Mouse (Mus musculus) heart, adult 2 months (tissue): Measurements from ENCODE around the gene Cd59b. TPM values are rescaled to one million over a fixed set of nuclear protein-coding genes. Genes with fewer than 3 reads are reported as not detected.

Experiments used
- DNase-seq, 2 experiments: peaks; one replicate each; pipeline ENCODE4 v3.0.0; 2021
- H3K27ac ChIP-seq: fragments of 200-600 bp; 2 replicates; pipeline ENCODE4 v1.8.1; 2022
- H3K27me3 ChIP-seq: fragments of 200-500 bp; 2 replicates; pipeline ENCODE4 v1.6.1; 2012; ENCODE audit warnings: mild to moderate bottlenecking, low read length, inconsistent platforms, mixed read lengths; ENCODE audit not compliant: control insufficient read depth, insufficient read depth
- H3K36me3 ChIP-seq: fragments of 200-500 bp; 2 replicates; pipeline ENCODE4 v1.6.1; 2012; ENCODE audit warnings: low read length, inconsistent platforms; ENCODE audit not compliant: control insufficient read depth, insufficient read depth
- H3K4me1 ChIP-seq: fragments of 200-500 bp; 2 replicates; pipeline ENCODE4 v1.6.1; 2011; ENCODE audit warnings: low read length; ENCODE audit not compliant: control insufficient read depth, insufficient read depth
- H3K4me3 ChIP-seq: fragments of 200-600 bp; 2 replicates; pipeline ENCODE4 v1.8.1; 2022
- H3K79me2 ChIP-seq: fragments of 200-500 bp; replicated peaks from 2 replicates; pipeline ENCODE4 v1.6.1; 2012; ENCODE audit warnings: mild to moderate bottlenecking, inconsistent platforms, low read length, moderate library complexity, mixed read lengths; ENCODE audit not compliant: control insufficient read depth, insufficient read depth
- H3K9ac ChIP-seq: fragments of 200-500 bp; 2 replicates; pipeline ENCODE4 v1.6.1; 2012; ENCODE audit warnings: low read depth, mild to moderate bottlenecking, control low read depth, inconsistent platforms, low read length, mixed read lengths
- CTCF ChIP-seq: fragments of 200-600 bp; IDR thresholded peaks from 2 replicates; pipeline ENCODE4 v1.8.1; 2022; ENCODE audit warnings: antibody characterized with exemption, mild to moderate bottlenecking, moderate library complexity
- EP300 ChIP-seq: fragments of 200-500 bp; IDR thresholded peaks from 2 replicates; pipeline ENCODE4 v1.6.1; 2011; ENCODE audit warnings: low read depth, low read length, control low read depth; ENCODE audit not compliant: insufficient read depth
- POLR2A ChIP-seq: fragments of 200-500 bp; IDR thresholded peaks from 2 replicates; pipeline ENCODE4 v1.6.1; 2011; ENCODE audit warnings: mild to moderate bottlenecking, low read depth, low read length, control low read depth; ENCODE audit not compliant: insufficient read depth
- WGBS: fragments of 180-500 bp; shearing (Covaris S2); methylation state at CpG from one replicate; pipeline ENCODE4 v1.1.7; 2018; 5-methylcytosine and 5-hydroxymethylcytosine counted together
- intact Hi-C: fragments of 180-260 bp; cut with DNase I; formaldehyde crosslinking; loops from one replicate; pipeline ENCODE4 v1.15.1; 2025
- polyA plus RNA-seq: library from polyadenylated mRNA; depleted of rRNA; stranded (reverse); fragments of >200 nt; gene quantifications from 2 replicates; pipeline ENCODE4 v1.2.3, GENCODE M21; 2012; rRNA removed
- total RNA-seq, 2 experiments: library from RNA; stranded (reverse); gene quantifications; 2 replicates each; pipeline ENCODE4 v1.2.3; 2021

Gene Cd59b
- total and polyA plus RNA-seq, 3 experiments, result 3.1 to 6.9 (median 3.3) TPM

- no peak overlapping the region for H3K27ac ChIP-seq
- intact Hi-C loops, result loop anchor here (1.0 to 10.0 kb wide), 3 partner anchors 288 to 640 kb away; no protein-coding TSS in a partner anchor
- H3K4me1 ChIP-seq, result no peaks in the 10 kb centered on the region
- no peaks in the 10 kb centered on the region for H3K79me2 ChIP-seq
- TF ChIP-seq POLR2A (no peak), CTCF (peak; percentile 96), EP300 (peak; percentile 72; the same call in 1 of the 2 replicates)
- no peaks in the 10 kb centered on the region for H3K36me3 ChIP-seq
- WGBS, result 47% methylated on average over 8 of the region's 8 CpGs
- no peaks in the 10 kb centered on the region for H3K27me3 ChIP-seq
- H3K4me3 ChIP-seq, result no peak overlapping the region
- no peak overlapping the region for H3K9ac ChIP-seq
- DNase-seq, result peak; percentile 39
Measured at GRCm38 (mm10) chr2:104134150-104135056, 64.8 kb downstream of the Cd59b start.

GRCm38 (mm10) chr2:104135920-104136319, 66.3 kb downstream of the Cd59b start:
- no peak overlapping the region for H3K4me3 ChIP-seq
- intact Hi-C loops, result loop anchor here (10.0 kb wide), 1 partner anchor 639 kb away; no protein-coding TSS in a partner anchor
- H3K27me3 ChIP-seq, result no peaks in the 10 kb centered on the region
- H3K27ac ChIP-seq, result no peak overlapping the region
- H3K79me2 ChIP-seq, result no peaks in the 10 kb centered on the region
- TF ChIP-seq EP300, result no peak
- TF ChIP-seq CTCF, result no peak
- TF ChIP-seq POLR2A, result no peak
- H3K36me3 ChIP-seq, result no peaks in the 10 kb centered on the region
- WGBS, result 42% methylated on average over 2 of the region's 2 CpGs
- DNase-seq, result no peak
- no peaks in the 10 kb centered on the region for H3K4me1 ChIP-seq
- no peak overlapping the region for H3K9ac ChIP-seq

Other genes starting within 250 kb of the Cd59b start
- gene Lmo2, start 111.9 kb upstream of the Cd59b start, total RNA-seq, result 10 to 100 TPM; 19.8 to 25.3 TPM
- 17.7 and 19.5 TPM in 2 replicates for gene Lmo2, start 111.9 kb upstream of the Cd59b start, polyA plus RNA-seq
- 10 to 100 TPM; 46.8 to 57.1 TPM for gene Fbxo3, start 42.1 kb upstream of the Cd59b start, total RNA-seq
- 23.2 and 51.4 TPM in 2 replicates for gene Fbxo3, start 42.1 kb upstream of the Cd59b start, polyA plus RNA-seq
- gene 4931422A03Rik, start 41.5 kb upstream of the Cd59b start, total RNA-seq, result not detected
- gene 4931422A03Rik, start 41.5 kb upstream of the Cd59b start, polyA plus RNA-seq, result not detected in 2 replicates
- gene Gm10912, start 4.0 kb upstream of the Cd59b start, total RNA-seq, result under 1 TPM; 0.14 to 0.31 TPM
- 0.15 and 0.20 TPM in 2 replicates for gene Gm10912, start 4.0 kb upstream of the Cd59b start, polyA plus RNA-seq
- gene Gm10799, start 1.3 kb upstream of the Cd59b start, total RNA-seq, result not detected
- gene Gm10799, start 1.3 kb upstream of the Cd59b start, polyA plus RNA-seq, result not detected in 2 replicates
- gene Cd59a, start 26.0 kb downstream of the Cd59b start, total RNA-seq, result 10 to 100 TPM; 48.9 to 53.9 TPM
- gene Cd59a, start 26.0 kb downstream of the Cd59b start, polyA plus RNA-seq, result 40.1 and 97.1 TPM in 2 replicates
- gene A930018P22Rik, start 52.9 kb downstream of the Cd59b start, total RNA-seq, result under 1 TPM; 0.48 to 0.63 TPM
- not detected in 2 replicates for gene A930018P22Rik, start 52.9 kb downstream of the Cd59b start, polyA plus RNA-seq